Mouse (Mus musculus) stomach, embryonic 15.5 days (tissue): ENCODE measurements around the gene Sdhb. TPM values are rescaled to one million over a fixed set of nuclear protein-coding genes. Genes with fewer than 3 reads are reported as not detected.

ENCODE experiments used
- ATAC-seq: fragments of 200-750 bp; cut with Nextera tagmentation; 2 replicates; pipeline ENCODE4 v1.8.0; 2017; ENCODE audit warnings: low read depth, moderate number of reproducible peaks, moderate TSS enrichment; ENCODE audit not compliant: insufficient read depth, low FRiP score
- H3K27ac ChIP-seq: fragments of 300-500 bp; sonication (generic); 2 replicates; pipeline ENCODE4 v1.5.1; 2015; ENCODE audit warnings: mild to moderate bottlenecking, inconsistent platforms
- H3K27me3 ChIP-seq: fragments of 300-500 bp; sonication (generic); replicated peaks from 2 replicates; pipeline ENCODE4 v1.6.1; 2015; ENCODE audit warnings: inconsistent platforms
- H3K36me3 ChIP-seq: fragments of 300-500 bp; sonication (generic); 2 replicates; pipeline ENCODE4 v1.6.1; 2015; ENCODE audit warnings: inconsistent platforms
- H3K4me1 ChIP-seq: fragments of 300-500 bp; sonication (generic); 2 replicates; pipeline ENCODE4 v1.6.1; 2015; ENCODE audit warnings: inconsistent platforms
- H3K4me2 ChIP-seq: fragments of 300-500 bp; sonication (generic); 2 replicates; pipeline ENCODE4 v1.6.1; 2015; ENCODE audit warnings: mild to moderate bottlenecking, inconsistent platforms
- H3K4me3 ChIP-seq: fragments of 300-500 bp; sonication (generic); replicated peaks from 2 replicates; pipeline ENCODE4 v1.5.1; 2015; ENCODE audit warnings: inconsistent platforms
- H3K9ac ChIP-seq: fragments of 300-500 bp; sonication (generic); 2 replicates; pipeline ENCODE4 v1.6.1; 2015; ENCODE audit warnings: inconsistent platforms
- H3K9me3 ChIP-seq: fragments of 300-500 bp; sonication (generic); 2 replicates; pipeline ENCODE4 v1.6.1; 2016; ENCODE audit warnings: inconsistent platforms
- WGBS: fragments of 180-500 bp; shearing (Covaris S2); methylation state at CpG from one replicate; pipeline ENCODE4 v1.1.7; 2015; 5-methylcytosine and 5-hydroxymethylcytosine counted together
- polyA plus RNA-seq: library from polyadenylated mRNA; unstranded; fragments of >200 nt; fragmentation: Nextera tagmentation; extraction: Ambion mirVana; gene quantifications from 2 replicates; pipeline ENCODE4 v1.2.1, GENCODE M21; 2015

The Sdhb gene
- polyA plus RNA-seq, 1 experiment from 2014 or later = 419 TPM

DNA sequence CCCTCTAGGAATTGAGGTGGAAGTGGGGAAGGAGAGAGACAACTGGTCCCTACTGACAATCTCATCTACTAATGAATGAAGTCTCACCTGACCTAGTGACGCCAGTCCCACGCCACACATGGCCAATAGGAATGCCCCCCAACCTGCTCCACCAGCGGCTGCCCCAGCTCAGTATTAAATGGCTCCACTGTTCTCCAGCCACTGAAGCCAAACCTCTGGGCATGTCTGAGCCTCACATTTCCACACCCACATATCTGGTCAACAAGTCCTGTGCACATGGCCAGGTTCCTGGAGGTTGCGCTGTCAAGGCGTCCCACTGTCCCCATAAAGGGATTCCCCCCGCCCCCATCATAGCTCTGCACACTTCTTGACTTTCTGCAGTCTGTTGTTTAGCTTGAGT, 23.5 kb downstream of the Sdhb start:
- no peak overlapping the region for H3K9ac ChIP-seq
- 0 out of 2 replicates have a peak, but pooled peaks cover 4% of the 10 kb centered on the region for H3K36me3 ChIP-seq
- WGBS = 76% methylated on average over 6 of the region's 6 CpGs
- H3K4me3 ChIP-seq = no peak overlapping the region
- 0 out of 2 replicates have a peak overlapping the region, but pooled peaks have one; percentile 3 for H3K27ac ChIP-seq
- H3K4me2 ChIP-seq = no peak overlapping the region
- ATAC-seq = no peak
- no peaks in the 10 kb centered on the region for H3K27me3 ChIP-seq
- H3K9me3 ChIP-seq = no peaks in the 10 kb centered on the region
- peaks cover 27% of the 10 kb centered on the region for H3K4me1 ChIP-seq

- 30% methylated on average over 14 of the region's 15 CpGs for WGBS
- H3K9ac ChIP-seq = no peak overlapping the region
- no peak for ATAC-seq
These were observed 25.2 kb downstream of the Sdhb start for GRCm38 (mm10) chr4:140986024-140986710.

GRCm38 (mm10) chr4:140986711-140987395, 25.9 kb downstream of the Sdhb start, which contains the start of gene Atp13a2:
Gene Atp13a2 (plus strand): TSS chr4:140986873.
- H3K4me2 ChIP-seq = peak within 1 kb of the TSS; percentile 82
- peaks cover 27% of the 10 kb centered on the region for H3K4me1 ChIP-seq
- H3K27me3 ChIP-seq = no peaks in the 10 kb centered on the region
- H3K27ac ChIP-seq = no peak within 1 kb of the TSS
- peak within 1 kb of the TSS; percentile 75 for H3K9ac ChIP-seq
- WGBS = under 1% methylated on average over 58 of the region's 58 CpGs
- ATAC-seq = peak; percentile 80
- no peaks in the 10 kb centered on the region for H3K9me3 ChIP-seq
- peak within 1 kb of the TSS; percentile 86 for H3K4me3 ChIP-seq
- peaks cover 3% of the 10 kb centered on the region; the same call in 1 of the 2 replicates for H3K36me3 ChIP-seq

More at GRCm38 (mm10) chr4:140986024-140986710, 25.2 kb downstream of the Sdhb start:
- Histone ChIP-seq H3K9me3 (no peaks in the 10 kb centered on the region), H3K36me3 (peaks cover 3% of the 10 kb centered on the region; the same call in 1 of the 2 replicates), H3K27ac (no peak overlapping the region), H3K27me3 (no peaks in the 10 kb centered on the region), H3K4me3 (peak overlapping the region; percentile 86), H3K4me1 (peaks cover 27% of the 10 kb centered on the region), H3K4me2 (peak overlapping the region; percentile 82)

GRCm38 (mm10) chr4:140987476-140987875, 26.5 kb downstream of the Sdhb start:
- Histone ChIP-seq H3K4me3 (peak overlapping the region; percentile 86), H3K9ac (peak overlapping the region; percentile 75; the same call in 1 of the 2 replicates), H3K9me3 (no peaks in the 10 kb centered on the region), H3K4me2 (peak overlapping the region; percentile 82), H3K4me1 (peaks cover 27% of the 10 kb centered on the region), H3K27ac (no peak overlapping the region), H3K27me3 (no peaks in the 10 kb centered on the region), H3K36me3 (peaks cover 3% of the 10 kb centered on the region; the same call in 1 of the 2 replicates)
- WGBS = 18% methylated on average over 7 of the region's 7 CpGs
- no peak for ATAC-seq

GRCm38 (mm10) chr4:140988706-140989290, 27.8 kb downstream of the Sdhb start:
- Histone ChIP-seq H3K9me3 (no peaks in the 10 kb centered on the region), H3K27ac (no peak overlapping the region), H3K36me3 (peaks cover 12% of the 10 kb centered on the region), H3K4me2 (no peak overlapping the region), H3K9ac (no peak overlapping the region), H3K27me3 (no peaks in the 10 kb centered on the region), H3K4me3 (no peak overlapping the region), H3K4me1 (peaks cover 16% of the 10 kb centered on the region)
- no peak for ATAC-seq
- WGBS = 59% methylated on average over 7 of the region's 7 CpGs

DNA sequence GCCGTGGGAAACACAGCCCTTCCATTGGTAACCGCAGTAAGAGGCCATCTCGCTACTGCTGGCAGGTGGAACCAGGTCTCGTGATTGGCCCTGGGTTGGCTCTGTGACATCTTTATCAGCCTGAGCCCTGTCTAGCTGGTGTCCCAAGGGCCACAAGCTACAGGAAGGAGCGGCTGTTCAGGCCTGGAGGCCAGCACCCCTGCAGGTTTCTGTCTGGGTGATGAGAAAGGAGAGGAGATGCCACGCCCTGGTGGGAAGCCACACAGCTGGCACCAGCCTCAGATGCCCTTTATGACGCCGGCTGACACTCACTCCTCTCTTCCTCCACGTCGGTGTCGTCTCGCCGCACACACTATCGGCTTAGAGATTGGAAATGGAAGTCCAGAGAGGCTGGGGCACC, 28.4 kb downstream of the Sdhb start:
- ATAC-seq = no peak
- WGBS = 90% methylated on average over 14 of the region's 14 CpGs
- Histone ChIP-seq H3K9me3 (no peaks in the 10 kb centered on the region), H3K4me1 (peaks cover 16% of the 10 kb centered on the region), H3K27me3 (no peaks in the 10 kb centered on the region), H3K36me3 (peaks cover 13% of the 10 kb centered on the region), H3K27ac (no peak overlapping the region), H3K4me3 (no peak overlapping the region), H3K9ac (no peak overlapping the region), H3K4me2 (no peak overlapping the region)

GRCm38 (mm10) chr4:140992215-140992614, 31.2 kb downstream of the Sdhb start:
- 87% methylated on average over 20 of the region's 20 CpGs for WGBS
- Histone ChIP-seq H3K4me3 (no peak overlapping the region), H3K36me3 (peaks cover 35% of the 10 kb centered on the region), H3K4me2 (no peak overlapping the region), H3K9me3 (no peaks in the 10 kb centered on the region), H3K4me1 (peaks cover 11% of the 10 kb centered on the region), H3K9ac (no peak overlapping the region), H3K27ac (no peak overlapping the region), H3K27me3 (no peaks in the 10 kb centered on the region)
- ATAC-seq = no peak

DNA sequence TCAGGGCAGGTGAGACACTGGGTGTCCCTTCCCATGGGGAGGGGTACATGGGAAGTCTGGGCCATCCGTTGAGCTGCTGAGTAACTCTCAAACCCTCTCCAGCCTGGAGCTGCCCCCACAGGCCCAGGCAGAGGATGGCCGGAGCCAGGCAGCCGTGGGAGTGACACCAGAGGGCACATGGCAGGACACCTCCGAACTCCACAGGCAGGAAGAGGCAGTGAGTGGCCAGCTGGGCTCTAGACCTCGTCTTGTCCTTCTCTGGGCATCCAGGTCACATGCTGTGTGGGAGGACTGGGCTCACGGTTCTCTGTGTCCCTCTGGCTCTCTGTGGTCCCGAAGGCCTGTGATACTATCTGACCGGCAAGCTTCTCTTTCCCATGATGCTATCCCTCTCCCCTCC, 32.8 kb downstream of the Sdhb start:
- 75% methylated on average over 8 of the region's 8 CpGs for WGBS
- Histone ChIP-seq H3K27ac (no peak overlapping the region), H3K4me3 (no peak overlapping the region), H3K4me2 (no peak overlapping the region), H3K27me3 (no peaks in the 10 kb centered on the region), H3K4me1 (no peaks in the 10 kb centered on the region), H3K9me3 (no peaks in the 10 kb centered on the region), H3K9ac (no peak overlapping the region), H3K36me3 (peaks cover 42% of the 10 kb centered on the region)
- no peak for ATAC-seq

GRCm38 (mm10) chr4:140995811-140996210, 34.8 kb downstream of the Sdhb start:
- no peak for ATAC-seq
- H3K27ac ChIP-seq = no peak overlapping the region
- no peaks in the 10 kb centered on the region for H3K27me3 ChIP-seq
- no peaks in the 10 kb centered on the region for H3K9me3 ChIP-seq
- 89% methylated on average over 8 of the region's 8 CpGs for WGBS
- H3K4me3 ChIP-seq = no peak overlapping the region
- H3K9ac ChIP-seq = no peak overlapping the region
- peaks cover 56% of the 10 kb centered on the region for H3K36me3 ChIP-seq
- H3K4me1 ChIP-seq = no peaks in the 10 kb centered on the region
- no peak overlapping the region for H3K4me2 ChIP-seq

- Histone ChIP-seq H3K9me3 (no peaks in the 10 kb centered on the region), H3K4me1 (no peaks in the 10 kb centered on the region), H3K36me3 (peaks cover 66% of the 10 kb centered on the region), H3K4me2 (no peak overlapping the region), H3K27ac (no peak overlapping the region), H3K27me3 (no peaks in the 10 kb centered on the region), H3K4me3 (no peak overlapping the region), H3K9ac (no peak overlapping the region)
- WGBS = 91% methylated on average over 9 of the region's 9 CpGs
- no peak for ATAC-seq
These were observed 35.8 kb downstream of the Sdhb start for GRCm38 (mm10) chr4:140996812-140997211.

DNA sequence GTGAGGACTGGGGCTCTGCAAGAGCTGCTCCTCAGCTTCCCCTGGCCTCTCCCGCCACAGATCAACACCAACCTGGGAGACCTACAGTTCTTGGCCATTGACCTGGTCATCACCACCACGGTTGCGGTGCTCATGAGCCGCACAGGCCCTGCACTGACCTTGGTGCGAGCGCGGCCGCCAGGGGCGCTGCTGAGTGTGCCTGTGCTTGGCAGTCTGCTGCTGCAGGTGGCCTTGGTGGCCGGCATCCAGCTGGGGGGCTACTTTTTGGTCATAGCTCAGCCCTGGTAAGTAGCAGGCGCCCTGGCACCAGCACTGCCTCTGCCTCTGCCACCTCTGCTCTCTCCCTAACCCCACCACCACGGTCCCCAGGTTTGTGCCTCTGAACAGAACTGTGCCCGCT, 45.0 kb downstream of the Sdhb start:
- H3K9ac ChIP-seq = no peak overlapping the region
- no peaks in the 10 kb centered on the region for H3K27me3 ChIP-seq
- H3K36me3 ChIP-seq = peaks cover 48% of the 10 kb centered on the region
- ATAC-seq = no peak
- no peak overlapping the region for H3K27ac ChIP-seq
- 77% methylated on average over 13 of the region's 13 CpGs for WGBS
- H3K4me3 ChIP-seq = no peak overlapping the region
- H3K4me2 ChIP-seq = no peak overlapping the region
- H3K4me1 ChIP-seq = no peaks in the 10 kb centered on the region
- no peaks in the 10 kb centered on the region for H3K9me3 ChIP-seq

DNA sequence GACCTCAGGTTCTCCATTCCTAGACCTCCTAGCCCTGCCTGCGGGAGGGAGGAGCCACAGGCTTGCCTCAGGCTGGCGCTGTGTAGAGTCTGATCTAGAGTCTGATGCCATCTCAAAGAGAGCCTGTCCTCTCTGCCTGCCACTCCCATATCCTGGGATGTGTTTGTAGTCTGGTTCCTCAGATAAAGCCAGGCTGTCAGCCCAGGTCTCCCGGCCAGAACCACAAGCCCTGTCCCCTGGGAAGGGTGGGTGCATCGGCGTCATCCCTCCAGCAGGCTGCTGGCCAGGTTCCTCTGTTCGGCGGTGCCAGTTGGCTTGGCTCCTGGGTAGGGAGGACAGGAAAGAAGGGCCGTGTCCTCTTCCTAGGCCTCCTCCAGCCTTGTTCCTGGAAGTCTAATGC, 47.0 kb downstream of the Sdhb start:
- WGBS = 84% methylated on average over 8 of the region's 8 CpGs
- no peak overlapping the region for H3K27ac ChIP-seq
- H3K4me2 ChIP-seq = no peak overlapping the region
- H3K4me1 ChIP-seq = peaks cover 14% of the 10 kb centered on the region; the same call in 1 of the 2 replicates
- H3K27me3 ChIP-seq = no peaks in the 10 kb centered on the region
- no peak overlapping the region for H3K9ac ChIP-seq
- H3K9me3 ChIP-seq = no peaks in the 10 kb centered on the region
- H3K4me3 ChIP-seq = no peak overlapping the region
- ATAC-seq = no peak; the same call in 1 of the 2 replicates
- H3K36me3 ChIP-seq = peaks cover 37% of the 10 kb centered on the region
